Mouse (Mus musculus): ENCODE data around the gene Pxylp1. TPM values are rescaled to one million over a fixed set of nuclear protein-coding genes. Genes with fewer than 3 reads are reported as not detected.

Pxylp1 gene
- polyA plus RNA-seq, 1 experiment from 2014 or later = 22.7 TPM

DNA sequence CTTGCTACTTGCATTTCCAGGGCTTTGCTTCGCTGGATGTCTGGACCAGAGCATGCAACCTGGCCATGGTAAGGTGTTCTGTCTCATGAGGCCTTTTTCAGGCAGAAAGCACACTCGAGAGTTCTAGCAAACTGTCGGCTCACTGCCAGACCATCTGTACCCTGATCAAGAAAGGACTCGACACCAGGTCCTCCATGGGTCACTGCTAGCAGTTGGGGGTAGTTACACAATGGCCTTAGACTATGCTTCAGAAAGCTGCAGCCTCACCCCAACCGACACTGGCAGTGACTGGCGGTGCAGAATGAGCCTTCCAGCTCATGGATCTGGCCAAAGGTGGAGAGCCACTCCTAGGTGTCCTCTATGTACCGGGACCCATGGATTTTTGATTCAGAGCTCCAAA is 25.3 kb downstream of the Pxylp1 start:
- H3K36me3 ChIP-seq (ENCODE audit: control insufficient read depth, insufficient read depth) = no peaks in the 10 kb centered on the region
- no peak for ATAC-seq
- H3K4me2 ChIP-seq (replicated peaks; ENCODE audit: low read depth) = no peak overlapping the region
- 68% methylated on average over 7 of the region's 7 CpGs for WGBS
- no peaks in the 10 kb centered on the region for H3K9me3 ChIP-seq (ENCODE audit: control insufficient read depth)
- no peaks in the 10 kb centered on the region for H3K27me3 ChIP-seq (replicated peaks; ENCODE audit: control insufficient read depth, insufficient read depth, low read length)
- no peak for TF ChIP-seq CTCF (IDR thresholded peaks at IDR 0.05; ENCODE audit: low read depth)
- H3K9ac ChIP-seq (ENCODE audit: low read depth, low read length) = no peak overlapping the region
- H3K27ac ChIP-seq (ENCODE audit: low read depth, low read length) = no peak overlapping the region
- no peak overlapping the region for H3K4me3 ChIP-seq (ENCODE audit: low read depth, low read length)
- peaks cover 8% of the 10 kb centered on the region; the same call in 1 of the 2 replicates for H3K4me1 ChIP-seq (replicated peaks; ENCODE audit: control insufficient read depth, insufficient read depth, low read length)

- ATAC-seq = no peak
- H3K27me3 ChIP-seq (replicated peaks; ENCODE audit: control insufficient read depth, insufficient read depth, low read length) = no peaks in the 10 kb centered on the region
- no peak overlapping the region for H3K4me3 ChIP-seq (ENCODE audit: low read depth, low read length)
- 94% methylated on average over 5 of the region's 5 CpGs for WGBS
- no peak overlapping the region for H3K27ac ChIP-seq (ENCODE audit: low read depth, low read length)
- H3K9ac ChIP-seq (ENCODE audit: low read depth, low read length) = no peak overlapping the region
- H3K4me2 ChIP-seq (replicated peaks; ENCODE audit: low read depth) = no peak overlapping the region
- H3K4me1 ChIP-seq (replicated peaks; ENCODE audit: control insufficient read depth, insufficient read depth, low read length) = peaks cover 8% of the 10 kb centered on the region; the same call in 1 of the 2 replicates
- no peaks in the 10 kb centered on the region for H3K9me3 ChIP-seq (ENCODE audit: control insufficient read depth)
- TF ChIP-seq CTCF (IDR thresholded peaks at IDR 0.05; ENCODE audit: low read depth) = no peak
- H3K36me3 ChIP-seq (ENCODE audit: control insufficient read depth, insufficient read depth) = no peaks in the 10 kb centered on the region
Measured at GRCm38 (mm10) chr9:96866196-96866595, 26.3 kb downstream of the Pxylp1 start.

GRCm38 (mm10) chr9:96865473-96866050 is 26.9 kb downstream of the Pxylp1 start:
- H3K36me3 ChIP-seq (ENCODE audit: control insufficient read depth, insufficient read depth) = no peaks in the 10 kb centered on the region

DNA sequence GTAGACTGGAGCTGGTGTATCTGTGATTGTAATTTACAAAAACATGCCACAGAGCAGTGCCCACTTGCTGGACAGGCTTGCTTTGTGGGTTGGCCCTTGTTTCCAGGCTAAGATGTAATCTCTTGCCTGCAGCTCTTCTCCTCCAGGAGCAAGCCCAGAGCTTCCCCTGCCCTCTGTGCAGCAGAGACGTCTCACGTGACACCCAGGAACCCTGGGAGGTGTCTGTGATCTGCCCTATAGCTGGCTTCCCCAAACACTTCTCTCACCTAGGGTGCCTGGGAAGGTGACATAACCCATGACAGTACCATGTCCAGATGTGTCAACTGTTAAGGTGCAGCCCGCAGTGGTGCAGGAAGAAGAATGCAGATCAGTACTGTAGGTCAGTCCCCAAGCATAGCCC is 28.9 kb downstream of the Pxylp1 start:
- WGBS = 57% methylated on average over 3 of the region's 3 CpGs
- no peak overlapping the region for H3K4me3 ChIP-seq (ENCODE audit: low read depth, low read length)
- no peak overlapping the region for H3K9ac ChIP-seq (ENCODE audit: low read depth, low read length)
- no peak overlapping the region for H3K4me2 ChIP-seq (replicated peaks; ENCODE audit: low read depth)
- H3K36me3 ChIP-seq (ENCODE audit: control insufficient read depth, insufficient read depth) = no peaks in the 10 kb centered on the region
- no peaks in the 10 kb centered on the region for H3K9me3 ChIP-seq (ENCODE audit: control insufficient read depth)
- TF ChIP-seq CTCF (IDR thresholded peaks at IDR 0.05; ENCODE audit: low read depth) = no peak
- no peak overlapping the region for H3K27ac ChIP-seq (ENCODE audit: low read depth, low read length)
- no peaks in the 10 kb centered on the region for H3K27me3 ChIP-seq (replicated peaks; ENCODE audit: control insufficient read depth, insufficient read depth, low read length)
- peaks cover 3% of the 10 kb centered on the region; the same call in 1 of the 2 replicates for H3K4me1 ChIP-seq (replicated peaks; ENCODE audit: control insufficient read depth, insufficient read depth, low read length)
- ATAC-seq = no peak

More at GRCm38 (mm10) chr9:96865473-96866050, 26.9 kb downstream of the Pxylp1 start:
- Histone ChIP-seq H3K4me2 (replicated peaks; ENCODE audit: low read depth) (no peak overlapping the region), H3K27ac (ENCODE audit: low read depth, low read length) (no peak overlapping the region), H3K9me3 (ENCODE audit: control insufficient read depth) (no peaks in the 10 kb centered on the region), H3K4me1 (replicated peaks; ENCODE audit: control insufficient read depth, insufficient read depth, low read length) (peaks cover 8% of the 10 kb centered on the region; the same call in 1 of the 2 replicates), H3K4me3 (ENCODE audit: low read depth, low read length) (no peak overlapping the region), H3K27me3 (replicated peaks; ENCODE audit: control insufficient read depth, insufficient read depth, low read length) (no peaks in the 10 kb centered on the region), H3K9ac (ENCODE audit: low read depth, low read length) (no peak overlapping the region)
- 85% methylated on average over 16 of the region's 16 CpGs for WGBS
- TF ChIP-seq CTCF (IDR thresholded peaks at IDR 0.05; ENCODE audit: low read depth) = no peak
- no peak for ATAC-seq

DNA sequence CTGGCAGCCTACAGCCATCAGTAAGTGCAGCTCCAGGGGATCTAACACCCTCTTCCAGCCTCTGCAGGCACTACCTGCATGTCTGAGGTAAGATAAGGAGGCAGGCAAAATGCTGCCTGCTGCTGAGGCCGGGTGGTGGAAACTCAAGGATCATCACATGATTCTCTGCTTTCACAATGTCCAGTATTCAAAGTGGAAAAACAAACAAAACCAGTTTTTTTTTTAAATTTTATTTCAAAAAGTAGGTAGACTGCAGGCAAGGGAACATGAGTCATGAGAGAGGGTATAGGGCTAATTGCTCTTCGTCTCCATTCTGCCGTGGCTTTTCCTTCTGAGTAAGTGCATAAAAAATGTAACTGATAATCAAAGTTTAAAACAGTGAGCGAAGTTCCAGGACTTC is 29.6 kb downstream of the Pxylp1 start:
- ATAC-seq = 0 out of 2 replicates have a peak, but pooled peaks have one; percentile 37
- H3K4me3 ChIP-seq (ENCODE audit: low read depth, low read length) = no peak overlapping the region
- no peaks in the 10 kb centered on the region for H3K27me3 ChIP-seq (replicated peaks; ENCODE audit: control insufficient read depth, insufficient read depth, low read length)
- 26% methylated on average over 4 of the region's 4 CpGs for WGBS
- no peak overlapping the region for H3K4me2 ChIP-seq (replicated peaks; ENCODE audit: low read depth)
- no peak for TF ChIP-seq CTCF (IDR thresholded peaks at IDR 0.05; ENCODE audit: low read depth)
- no peak overlapping the region for H3K27ac ChIP-seq (ENCODE audit: low read depth, low read length)
- H3K36me3 ChIP-seq (ENCODE audit: control insufficient read depth, insufficient read depth) = no peaks in the 10 kb centered on the region
- no peak overlapping the region for H3K9ac ChIP-seq (ENCODE audit: low read depth, low read length)
- H3K4me1 ChIP-seq (replicated peaks; ENCODE audit: control insufficient read depth, insufficient read depth, low read length) = peaks cover 3% of the 10 kb centered on the region; the same call in 1 of the 2 replicates
- H3K9me3 ChIP-seq (ENCODE audit: control insufficient read depth) = no peaks in the 10 kb centered on the region

DNA sequence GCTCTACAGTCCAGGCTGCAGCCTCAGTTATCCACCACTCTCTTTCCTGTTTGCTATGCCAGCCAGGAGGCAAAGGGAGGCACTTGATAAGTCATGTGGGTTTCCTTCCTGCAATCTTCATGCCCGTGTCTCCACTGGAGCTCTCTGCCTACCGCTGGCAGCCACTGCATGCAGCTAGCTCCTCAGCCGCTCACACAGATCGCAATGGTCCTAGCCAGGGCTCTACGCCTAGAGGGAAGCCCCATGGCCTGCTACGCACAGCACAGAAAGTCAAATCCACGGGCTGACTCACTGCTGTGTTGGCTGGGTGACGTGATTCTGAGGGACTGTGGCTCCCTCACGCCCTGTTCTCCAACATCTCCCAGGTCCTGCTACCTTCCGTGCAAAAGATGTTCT is 31.4 kb downstream of the Pxylp1 start:
- Histone ChIP-seq H3K4me2 (replicated peaks; ENCODE audit: low read depth) (no peak overlapping the region), H3K4me1 (replicated peaks; ENCODE audit: control insufficient read depth, insufficient read depth, low read length) (peaks cover 3% of the 10 kb centered on the region; the same call in 1 of the 2 replicates), H3K4me3 (ENCODE audit: low read depth, low read length) (no peak overlapping the region), H3K27ac (ENCODE audit: low read depth, low read length) (peak overlapping the region; percentile 35; the same call in 1 of the 2 replicates), H3K9me3 (ENCODE audit: control insufficient read depth) (no peaks in the 10 kb centered on the region), H3K27me3 (replicated peaks; ENCODE audit: control insufficient read depth, insufficient read depth, low read length) (no peaks in the 10 kb centered on the region), H3K36me3 (ENCODE audit: control insufficient read depth, insufficient read depth) (no peaks in the 10 kb centered on the region), H3K9ac (ENCODE audit: low read depth, low read length) (no peak overlapping the region)
- no peak for ATAC-seq
- 66% methylated on average over 10 of the region's 10 CpGs for WGBS
- TF ChIP-seq CTCF (IDR thresholded peaks at IDR 0.05; ENCODE audit: low read depth) = no peak

Measured in intestine, postnatal 0 days (tissue).